Mouse (Mus musculus): Measurements from ENCODE around the gene Cpt1a. TPM values are rescaled to one million over a fixed set of nuclear protein-coding genes. Genes with fewer than 3 reads are reported as not detected.

Cpt1a gene
- total RNA-seq, 2 experiments from 2014 or later = 7.1 to 8.8 TPM

GRCm38 (mm10) chr19:3307175-3307949 lies 14.8 kb upstream of the Cpt1a start:
- no peak for TF ChIP-seq CTCF (IDR thresholded peaks at IDR 0.05)
- H3K4me3 ChIP-seq = no peak overlapping the region
- H3K27ac ChIP-seq = no peak overlapping the region
- intact Hi-C loops (cut with DNase I) = no loop called here
- DNase-seq = no peak

GRCm38 (mm10) chr19:3319341-3319740 lies 2.8 kb upstream of the Cpt1a start:
- no peak overlapping the region for H3K4me3 ChIP-seq
- no peak overlapping the region for H3K27ac ChIP-seq
- DNase-seq = no peak
- TF ChIP-seq CTCF (IDR thresholded peaks at IDR 0.05) = no peak
- intact Hi-C loops (cut with DNase I) = no loop called here

GRCm38 (mm10) chr19:3320086-3320485 lies 2.0 kb upstream of the Cpt1a start:
- intact Hi-C loops (cut with DNase I) = loop anchor here (5.0 kb wide), 1 partner anchor 37 kb away; no protein-coding TSS in a partner anchor
- no peak for DNase-seq
- H3K4me3 ChIP-seq = no peak overlapping the region
- H3K27ac ChIP-seq = no peak overlapping the region
- TF ChIP-seq CTCF (IDR thresholded peaks at IDR 0.05) = no peak

- DNase-seq = no peak
- intact Hi-C loops (cut with DNase I) = loop anchor here (5.0 kb wide), 1 partner anchor 36 kb away; no protein-coding TSS in a partner anchor
- peak; percentile 74 for TF ChIP-seq CTCF (IDR thresholded peaks at IDR 0.05)
- H3K27ac ChIP-seq = no peak overlapping the region
- no peak overlapping the region for H3K4me3 ChIP-seq
Measured at GRCm38 (mm10) chr19:3320801-3321200, 1.3 kb upstream of the Cpt1a start.

GRCm38 (mm10) chr19:3321617-3322016 lies 517 bp upstream of the Cpt1a start:
- DNase-seq = peak; percentile 72
- intact Hi-C loops (cut with DNase I) = loop anchor here (2.0 to 5.0 kb wide), 2 partner anchors 36 to 39 kb away; partner anchors contain the start of genes Ighmbp2 and Mrpl21
- peak overlapping the region; percentile 92 for H3K27ac ChIP-seq
- no peak for TF ChIP-seq CTCF (IDR thresholded peaks at IDR 0.05)
- H3K4me3 ChIP-seq = peak overlapping the region; percentile 75

- DNase-seq = peak; percentile 94
- no peak for TF ChIP-seq CTCF (IDR thresholded peaks at IDR 0.05)
- Histone ChIP-seq H3K4me3 (peak overlapping the region; percentile 75), H3K27ac (peak overlapping the region; percentile 92)
- intact Hi-C loops (cut with DNase I) = loop anchor here (2.0 to 5.0 kb wide), 2 partner anchors 34 to 40 kb away; partner anchors contain the start of genes Ighmbp2 and Mrpl21
Measured at GRCm38 (mm10) chr19:3323201-3323621, 1.1 kb downstream of the Cpt1a start.

- H3K27ac ChIP-seq = peak overlapping the region; percentile 92
- no peak for TF ChIP-seq CTCF (IDR thresholded peaks at IDR 0.05)
- intact Hi-C loops (cut with DNase I) = loop anchor here (2.0 to 5.0 kb wide), 3 partner anchors 33 to 125 kb away; partner anchors contain the start of genes Ighmbp2 and Mrpl21
- peak; percentile 88 for DNase-seq
- peak overlapping the region; percentile 75 for H3K4me3 ChIP-seq
Measured at GRCm38 (mm10) chr19:3323753-3324270, 1.7 kb downstream of the Cpt1a start.

GRCm38 (mm10) chr19:3324271-3324811 lies 2.2 kb downstream of the Cpt1a start:
- TF ChIP-seq CTCF (IDR thresholded peaks at IDR 0.05) = no peak
- Histone ChIP-seq H3K4me3 (peak overlapping the region; percentile 75), H3K27ac (peak overlapping the region; percentile 92)
- DNase-seq = no peak
- intact Hi-C loops (cut with DNase I) = loop anchor here (2.0 to 5.0 kb wide), 2 partner anchors 33 to 124 kb away; no protein-coding TSS in a partner anchor

- peak; percentile 96 for DNase-seq
- H3K27ac ChIP-seq = peak overlapping the region; percentile 92
- H3K4me3 ChIP-seq = peak overlapping the region; percentile 75
- intact Hi-C loops (cut with DNase I) = loop anchor here (2.0 to 5.0 kb wide), 2 partner anchors 32 to 124 kb away; no protein-coding TSS in a partner anchor
- TF ChIP-seq CTCF (IDR thresholded peaks at IDR 0.05) = no peak
Measured at GRCm38 (mm10) chr19:3324931-3325711, 3.0 kb downstream of the Cpt1a start.

- no peak for DNase-seq
- Histone ChIP-seq H3K4me3 (peak overlapping the region; percentile 75), H3K27ac (peak overlapping the region; percentile 92)
- intact Hi-C loops (cut with DNase I) = loop anchor here (2.0 kb wide), 1 partner anchor 123 kb away; no protein-coding TSS in a partner anchor
- no peak for TF ChIP-seq CTCF (IDR thresholded peaks at IDR 0.05)
Measured at GRCm38 (mm10) chr19:3325771-3326478, 3.8 kb downstream of the Cpt1a start.

GRCm38 (mm10) chr19:3326479-3327047 lies 4.4 kb downstream of the Cpt1a start:
- TF ChIP-seq CTCF (IDR thresholded peaks at IDR 0.05) = no peak
- no peak overlapping the region; the same call in 1 of the 2 replicates for H3K4me3 ChIP-seq
- intact Hi-C loops (cut with DNase I) = no loop called here
- DNase-seq = no peak
- H3K27ac ChIP-seq = peak overlapping the region; percentile 92

All from gastrocnemius, adult 2 months (tissue).